Mouse (Mus musculus) kidney, embryonic 16.5 days (tissue): Measurements from ENCODE around the gene Slco1a5. TPM values are rescaled to one million over a fixed set of nuclear protein-coding genes. Genes with fewer than 3 reads are reported as not detected.

Experiments
- ATAC-seq: fragments of 200-750 bp; cut with Nextera tagmentation; 2 replicates; pipeline ENCODE4 v1.8.0; 2017; ENCODE audit warnings: moderate TSS enrichment; ENCODE audit not compliant: low FRiP score, low TSS enrichment
- H3K27ac ChIP-seq: fragments of 300-500 bp; sonication (generic); 2 replicates; pipeline ENCODE4 v1.5.1; 2014; ENCODE audit warnings: low read length
- H3K27me3 ChIP-seq: fragments of 300-500 bp; sonication (generic); 2 replicates; pipeline ENCODE4 v1.6.1; 2014; ENCODE audit warnings: low read length, control low read depth, mixed read lengths; ENCODE audit not compliant: insufficient read depth
- H3K36me3 ChIP-seq: fragments of 300-500 bp; sonication (generic); 2 replicates; pipeline ENCODE4 v1.6.1; 2014; ENCODE audit warnings: low read length, control low read depth, mixed read lengths; ENCODE audit not compliant: insufficient read depth
- H3K4me1 ChIP-seq: fragments of 300-500 bp; sonication (generic); 2 replicates; pipeline ENCODE4 v1.6.1; 2014; ENCODE audit warnings: low read length, control low read depth, mixed read lengths; ENCODE audit not compliant: insufficient read depth
- H3K4me2 ChIP-seq: fragments of 300-500 bp; sonication (generic); replicated peaks from 2 replicates; pipeline ENCODE4 v1.6.1; 2014; ENCODE audit warnings: low read depth, low read length
- H3K4me3 ChIP-seq: fragments of 300-500 bp; sonication (generic); 2 replicates; pipeline ENCODE4 v1.5.1; 2014; ENCODE audit warnings: mild to moderate bottlenecking, low read length
- H3K9ac ChIP-seq: fragments of 300-500 bp; sonication (generic); replicated peaks from 2 replicates; pipeline ENCODE4 v1.6.1; 2014; ENCODE audit warnings: low read length
- H3K9me3 ChIP-seq: fragments of 300-500 bp; sonication (generic); 2 replicates; pipeline ENCODE4 v1.6.1; 2016; ENCODE audit warnings: low read length, control low read depth
- WGBS: fragments of 180-500 bp; shearing (Covaris S2); extraction: QIAGEN DNeasy Blood & Tissue Kit; methylation state at CpG from one replicate; pipeline ENCODE4 v1.1.7; 2014; 5-methylcytosine and 5-hydroxymethylcytosine counted together
- polyA plus RNA-seq: library from polyadenylated mRNA; unstranded; fragments of >200 nt; fragmentation: Nextera tagmentation; extraction: Ambion mirVana; gene quantifications from 2 replicates; pipeline ENCODE4 v1.2.1, GENCODE M21; 2015

The Slco1a5 gene
- polyA plus RNA-seq, 1 experiment from 2014 or later = not detected

DNA sequence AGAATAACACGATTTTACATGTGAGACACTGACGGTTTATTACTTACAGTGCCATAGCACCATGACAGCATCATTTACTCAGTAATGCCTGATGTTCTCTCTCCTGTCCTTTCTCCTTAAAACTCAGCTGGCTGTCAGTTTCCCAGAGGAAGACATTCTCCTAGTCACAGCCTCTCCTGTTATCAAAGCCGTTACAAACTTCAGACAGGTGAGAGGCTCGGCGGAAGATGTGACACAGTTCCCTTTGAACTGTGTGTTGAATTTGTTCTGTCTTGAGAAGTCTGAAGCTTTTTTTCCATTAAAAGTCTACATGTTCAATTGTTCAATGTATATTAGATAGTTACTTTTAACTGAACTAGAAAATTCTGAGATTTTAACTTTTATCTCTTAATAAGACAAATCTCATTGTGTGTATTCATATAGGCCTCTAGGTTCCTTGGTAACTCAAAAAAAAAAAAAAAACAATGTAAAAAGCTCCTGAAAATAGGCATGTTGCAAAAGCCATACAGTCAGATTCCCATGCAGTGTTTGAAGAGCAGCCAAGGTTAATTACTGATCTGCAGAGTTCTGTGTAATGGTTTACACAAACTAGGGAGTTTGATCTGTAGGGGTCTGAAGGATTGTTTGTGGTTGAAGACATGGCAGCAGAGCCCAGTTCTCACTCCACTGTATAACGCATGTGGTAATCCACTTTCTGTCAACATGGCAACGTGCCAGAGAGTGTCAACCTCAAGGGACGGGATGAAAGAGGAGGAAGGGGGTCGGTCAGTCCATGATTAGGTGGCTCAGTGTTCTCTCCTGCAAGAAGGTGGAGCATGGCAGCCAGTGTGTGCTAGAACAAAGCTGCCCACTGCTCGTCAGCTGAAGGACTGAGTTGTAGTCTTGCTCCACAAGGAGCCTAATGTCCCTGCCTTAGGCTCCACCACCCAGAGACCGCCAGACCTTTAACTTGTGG is 24.9 kb upstream of the Slco1a5 start:
- Histone ChIP-seq H3K36me3 (peaks cover 16% of the 10 kb centered on the region), H3K9me3 (no peaks in the 10 kb centered on the region), H3K4me2 (no peak overlapping the region), H3K27ac (no peak overlapping the region), H3K9ac (no peak overlapping the region), H3K4me1 (peaks cover 9% of the 10 kb centered on the region), H3K27me3 (no peaks in the 10 kb centered on the region), H3K4me3 (no peak overlapping the region)
- WGBS = 78% methylated on average over 11 of the region's 11 CpGs
- ATAC-seq = no peak

DNA sequence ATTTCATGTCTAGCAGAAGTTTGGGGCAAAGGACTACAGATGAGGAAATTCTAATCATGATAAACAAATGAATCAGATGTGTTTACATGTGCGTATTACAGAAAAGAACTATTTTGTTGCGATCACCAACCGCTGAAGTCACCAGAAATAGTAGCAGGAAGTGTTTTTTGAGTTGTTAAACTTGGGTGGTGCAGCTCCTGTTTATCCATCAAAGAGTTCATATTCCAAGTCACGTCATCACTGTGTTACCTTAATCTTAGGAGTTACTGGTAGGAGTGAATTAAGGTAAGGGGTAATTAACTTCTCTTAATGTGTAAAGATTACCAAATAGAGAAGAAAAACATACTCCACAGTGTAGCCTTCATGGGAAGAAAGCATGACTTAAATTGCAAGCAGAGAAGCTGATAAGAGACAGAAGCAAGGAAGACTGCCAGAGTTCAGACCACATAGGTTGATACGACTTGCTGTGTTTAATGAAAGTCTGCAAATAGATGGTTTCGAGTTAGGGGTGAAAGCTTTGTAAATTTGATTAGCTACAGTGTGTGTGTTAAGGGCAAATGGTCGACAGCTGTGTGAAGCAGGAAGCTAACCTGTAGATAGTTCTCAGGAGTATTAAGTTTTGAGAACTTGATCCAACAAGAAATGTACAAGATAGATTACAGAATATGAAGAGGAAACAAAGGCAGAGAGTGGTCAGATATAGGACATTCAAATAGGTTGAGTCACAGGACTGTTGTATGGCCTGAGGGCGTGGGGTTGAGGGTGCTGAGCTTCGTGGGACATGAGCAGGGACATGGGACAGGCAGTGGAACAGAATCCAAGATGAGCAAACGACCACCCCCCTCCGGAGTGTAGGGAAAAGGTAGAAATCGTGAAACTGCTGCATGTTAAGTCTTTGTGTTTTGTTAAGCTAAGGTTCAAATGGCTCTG is 23.7 kb upstream of the Slco1a5 start:
- no peaks in the 10 kb centered on the region for H3K9me3 ChIP-seq
- WGBS = 53% methylated on average over 12 of the region's 12 CpGs
- no peak for ATAC-seq

DNA sequence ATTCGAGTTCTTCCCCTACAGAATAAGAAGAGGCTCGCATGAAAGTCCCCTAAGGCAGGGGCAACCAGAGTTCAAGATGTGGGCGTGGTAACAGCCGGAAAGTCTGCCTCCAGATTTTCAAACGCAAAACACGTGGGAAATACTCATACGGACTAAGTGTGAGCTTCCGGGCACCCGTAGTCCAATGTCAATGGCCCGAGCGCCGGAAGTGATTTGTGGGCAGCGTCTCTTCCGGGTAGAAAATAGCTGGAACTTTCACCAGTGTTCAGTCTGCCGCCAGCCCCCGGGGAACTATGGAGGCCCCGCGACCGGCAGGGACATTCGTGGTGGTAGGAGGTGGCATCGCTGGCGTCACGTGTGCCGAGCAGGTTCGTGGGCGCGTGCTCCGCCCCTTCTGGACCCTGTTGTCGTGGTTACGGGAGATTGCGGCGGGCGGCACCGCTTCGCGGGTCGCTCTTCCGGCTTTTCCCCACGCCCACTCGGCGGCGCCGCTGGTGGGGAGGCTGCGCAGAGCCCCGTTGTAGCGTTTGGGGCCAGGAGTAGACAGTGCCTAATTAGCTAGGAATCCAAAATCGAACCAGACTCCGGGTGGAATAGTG is 22.8 kb upstream of the Slco1a5 start, which contains the start of gene Pyroxd1:
Pyroxd1 (plus strand) TSS at position 215 of the 599 bp plus-strand sequence.
- Histone ChIP-seq H3K36me3 (0 out of 2 replicates have a peak, but pooled peaks cover 6% of the 10 kb centered on the region), H3K27ac (peak within 1 kb of the TSS; percentile 84), H3K4me1 (peaks cover 9% of the 10 kb centered on the region), H3K9ac (peak within 1 kb of the TSS; percentile 77), H3K9me3 (no peaks in the 10 kb centered on the region), H3K27me3 (no peaks in the 10 kb centered on the region), H3K4me2 (peak within 1 kb of the TSS; percentile 65), H3K4me3 (peak within 1 kb of the TSS; percentile 80)
- WGBS = under 1% methylated on average over 48 of the region's 48 CpGs
- peak; percentile 95 for ATAC-seq

More for the DNA sequence above, 23.7 kb upstream of the Slco1a5 start:
- Histone ChIP-seq H3K27ac (no peak overlapping the region), H3K4me1 (peaks cover 9% of the 10 kb centered on the region), H3K9ac (peak overlapping the region; percentile 77), H3K4me2 (peak overlapping the region; percentile 65), H3K4me3 (peak overlapping the region; percentile 80), H3K27me3 (no peaks in the 10 kb centered on the region), H3K36me3 (peaks cover 12% of the 10 kb centered on the region)

DNA sequence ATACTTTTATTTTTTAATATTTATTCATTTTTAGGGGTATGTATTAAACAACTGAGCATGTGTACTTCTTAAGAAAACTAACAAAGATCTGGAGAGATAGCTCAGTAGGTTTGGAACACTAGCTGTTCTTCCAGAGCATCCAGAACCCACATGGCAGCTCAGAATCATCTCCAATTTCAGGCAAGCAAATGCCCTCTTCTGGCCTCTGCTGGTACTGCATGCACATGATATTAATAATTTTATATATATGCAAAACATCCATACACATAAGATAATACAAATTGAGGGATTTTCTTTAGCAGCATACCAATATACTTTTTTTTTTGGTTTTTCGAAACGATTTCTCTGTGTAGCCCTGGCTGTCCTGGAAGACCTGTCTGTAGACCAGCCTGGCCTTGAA is 20.8 kb upstream of the Slco1a5 start:
- WGBS = 81% methylated on average over 2 of the region's 2 CpGs

DNA sequence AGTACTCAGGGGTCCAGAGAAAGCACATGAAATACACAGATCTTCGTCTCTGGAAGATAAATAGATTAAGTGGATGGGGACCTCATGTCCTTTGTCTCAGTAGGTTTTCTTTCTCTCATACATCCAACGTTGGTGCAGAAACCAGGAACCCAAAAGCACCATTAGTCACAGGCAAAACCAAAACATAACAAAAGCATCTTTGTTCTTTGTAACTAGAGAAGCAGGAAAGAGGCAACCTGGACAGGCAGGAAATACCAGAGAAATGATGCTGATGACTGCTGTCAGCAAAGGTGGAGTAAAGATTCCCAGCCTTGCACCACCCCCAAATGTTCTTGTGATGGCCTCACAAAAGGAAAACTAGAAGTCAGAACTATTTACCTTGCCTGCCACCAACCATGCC is 16.8 kb upstream of the Slco1a5 start:
- no peak for ATAC-seq
- no peaks in the 10 kb centered on the region for H3K36me3 ChIP-seq
- no peak overlapping the region for H3K27ac ChIP-seq
- WGBS = 35% methylated on average over 2 of the region's 2 CpGs
- no peak overlapping the region for H3K9ac ChIP-seq
- no peak overlapping the region for H3K4me2 ChIP-seq
- no peak overlapping the region for H3K4me3 ChIP-seq
- H3K27me3 ChIP-seq = no peaks in the 10 kb centered on the region
- no peaks in the 10 kb centered on the region for H3K9me3 ChIP-seq
- H3K4me1 ChIP-seq = no peaks in the 10 kb centered on the region

More for the DNA sequence above, 20.8 kb upstream of the Slco1a5 start:
- no peaks in the 10 kb centered on the region for H3K27me3 ChIP-seq
- 0 out of 2 replicates have a peak, but pooled peaks cover 2% of the 10 kb centered on the region for H3K36me3 ChIP-seq
- H3K9me3 ChIP-seq = no peaks in the 10 kb centered on the region
- ATAC-seq = no peak
- no peak overlapping the region for H3K9ac ChIP-seq
- H3K4me1 ChIP-seq = peaks cover 9% of the 10 kb centered on the region
- H3K4me2 ChIP-seq = no peak overlapping the region
- no peak overlapping the region for H3K4me3 ChIP-seq
- H3K27ac ChIP-seq = no peak overlapping the region

DNA sequence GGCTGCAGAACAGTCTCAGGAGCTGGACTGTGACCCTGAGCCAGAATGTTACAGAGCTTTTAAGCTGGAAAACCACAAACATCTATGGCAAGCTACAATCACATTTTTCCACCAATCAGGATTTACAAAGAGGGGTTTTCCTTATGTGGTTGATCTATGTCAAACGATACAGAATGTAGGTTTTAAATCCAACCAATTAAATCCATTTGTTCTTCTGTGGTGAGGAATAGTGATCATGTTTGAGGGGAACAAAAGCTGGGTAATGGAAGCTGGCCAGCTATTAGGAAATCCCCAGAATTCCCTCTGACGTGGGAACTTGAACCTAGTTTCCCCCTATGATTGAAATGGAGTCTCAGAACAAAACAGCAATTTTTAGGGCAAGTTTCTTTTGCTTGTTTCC is 16.2 kb upstream of the Slco1a5 start:
- H3K4me2 ChIP-seq = no peak overlapping the region
- no peak for ATAC-seq
- H3K4me3 ChIP-seq = no peak overlapping the region
- no peaks in the 10 kb centered on the region for H3K4me1 ChIP-seq
- H3K27me3 ChIP-seq = no peaks in the 10 kb centered on the region
- 70% methylated on average over 2 of the region's 2 CpGs for WGBS
- no peaks in the 10 kb centered on the region for H3K36me3 ChIP-seq
- H3K9me3 ChIP-seq = no peaks in the 10 kb centered on the region
- no peak overlapping the region for H3K9ac ChIP-seq
- H3K27ac ChIP-seq = no peak overlapping the region

DNA sequence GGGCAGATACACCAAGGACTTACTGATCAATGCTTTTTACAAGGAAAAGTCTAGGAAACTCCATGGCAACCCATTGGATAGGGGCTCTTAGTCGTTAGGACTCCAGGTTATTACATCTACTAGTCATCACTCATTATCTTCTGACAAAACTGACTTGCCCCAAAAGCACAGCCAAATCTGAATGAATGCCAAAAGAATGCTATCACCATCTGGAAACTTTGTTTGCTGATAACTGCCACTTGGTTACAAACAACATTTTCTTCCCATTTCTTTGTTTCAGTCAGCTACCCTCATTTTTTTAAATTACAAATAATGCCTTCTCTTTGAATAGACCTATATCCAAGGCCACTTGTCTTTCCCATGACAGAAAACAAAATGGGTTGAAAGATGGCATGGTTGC is 6.4 kb upstream of the Slco1a5 start:
- no peak overlapping the region for H3K27ac ChIP-seq
- no peak overlapping the region for H3K4me2 ChIP-seq
- H3K9me3 ChIP-seq = no peaks in the 10 kb centered on the region
- no peak overlapping the region for H3K9ac ChIP-seq
- H3K27me3 ChIP-seq = no peaks in the 10 kb centered on the region
- no peak overlapping the region for H3K4me3 ChIP-seq
- no peak for ATAC-seq
- H3K4me1 ChIP-seq = no peaks in the 10 kb centered on the region
- no peaks in the 10 kb centered on the region for H3K36me3 ChIP-seq
- 60% methylated on average over 1 of the region's 1 CpGs for WGBS

DNA sequence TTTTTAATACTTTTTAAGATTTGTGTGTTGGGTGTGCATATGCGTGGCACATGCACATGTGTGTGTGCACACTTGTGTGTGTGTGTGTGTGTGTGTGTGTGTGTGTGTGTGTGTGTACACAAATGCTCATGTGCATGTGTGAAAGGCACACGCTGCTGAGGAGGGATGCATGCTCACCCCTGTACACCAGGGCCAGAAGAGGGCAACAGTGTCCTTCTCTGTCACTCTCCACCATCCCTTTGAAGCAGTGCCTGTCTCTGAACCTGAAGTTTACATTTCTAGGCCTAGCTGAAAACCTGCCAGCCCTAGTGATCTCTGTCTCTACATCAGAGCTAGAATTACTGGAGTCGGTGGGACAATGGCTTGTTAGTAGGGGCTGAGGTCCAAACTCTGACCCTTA is 3.8 kb upstream of the Slco1a5 start:
- Histone ChIP-seq H3K27ac (no peak overlapping the region), H3K27me3 (no peaks in the 10 kb centered on the region), H3K4me1 (no peaks in the 10 kb centered on the region), H3K9me3 (no peaks in the 10 kb centered on the region), H3K36me3 (no peaks in the 10 kb centered on the region), H3K4me3 (no peak overlapping the region), H3K4me2 (no peak overlapping the region), H3K9ac (no peak overlapping the region)
- ATAC-seq = no peak
- WGBS = 59% methylated on average over 3 of the region's 3 CpGs

DNA sequence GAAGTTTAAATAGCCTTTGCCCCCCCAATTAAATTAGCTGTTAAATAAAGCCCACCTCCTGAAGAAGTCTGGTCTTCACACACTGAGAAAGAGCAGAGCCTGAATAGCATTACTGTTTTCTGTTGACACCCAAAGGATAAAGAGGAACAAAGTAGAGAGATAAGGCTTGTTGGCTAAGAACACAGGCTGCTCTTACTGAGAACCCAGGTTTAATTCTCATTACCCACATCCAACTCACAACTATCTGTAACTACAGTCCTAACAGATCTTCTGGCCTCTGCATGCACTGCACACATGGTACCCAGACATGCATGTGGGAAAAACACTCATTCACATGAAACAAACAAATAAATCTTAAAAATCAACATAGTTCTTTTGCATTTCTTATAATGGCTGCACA is 5.7 kb downstream of the Slco1a5 start:
- Histone ChIP-seq H3K27ac (no peak overlapping the region), H3K36me3 (no peaks in the 10 kb centered on the region), H3K9me3 (no peaks in the 10 kb centered on the region), H3K4me3 (no peak overlapping the region), H3K9ac (no peak overlapping the region), H3K27me3 (no peaks in the 10 kb centered on the region), H3K4me2 (no peak overlapping the region), H3K4me1 (no peaks in the 10 kb centered on the region)
- no peak for ATAC-seq
